Mouse (Mus musculus) layer of hippocampus, postnatal 36 days (tissue): ENCODE measurements around the gene Trim37. TPM values are rescaled to one million over a fixed set of nuclear protein-coding genes. Genes with fewer than 3 reads are reported as not detected.

Experiments
- microRNA-seq, 2 experiments: library from miRNA; unstranded; fragments of <30 nt; microRNA quantifications; one replicate each; pipeline ENCODE4 v1.2.0; 2021
- total RNA-seq, 2 experiments: library from RNA; stranded (reverse); gene quantifications; 2 replicates each; pipeline ENCODE4 v1.2.3; 2021

Trim37 gene
- total RNA-seq, 2 experiments from 2014 or later = 173 to 210 TPM

Small RNA genes within 50 kb of the gene (microRNA-seq; reads per million reads assigned to microRNA genes)
- gene Mir301 = 878 to 913 reads per million in 2 experiments

Other genes starting within 250 kb of the Trim37 start
- 10 to 100 TPM; 27.5 to 29.0 TPM for gene Ypel2, start 133.4 kb upstream of the Trim37 start, total RNA-seq
- gene Gdpd1, start 53.0 kb upstream of the Trim37 start, total RNA-seq = 10 to 100 TPM; 48.8 to 49.4 TPM
- 10 to 100 TPM; 16.5 to 16.8 TPM for gene Smg8, start 40.3 kb upstream of the Trim37 start, total RNA-seq
- gene Prr11, start 18.4 kb upstream of the Trim37 start, total RNA-seq = under 1 TPM; 0.55 to 0.56 TPM
- 10 to 100 TPM; 14.2 to 15.3 TPM for gene Ska2, start 17.8 kb upstream of the Trim37 start, total RNA-seq
- gene Ppm1e, start 231.9 kb downstream of the Trim37 start, total RNA-seq = 100 to 1,000 TPM; 262 to 263 TPM